Mouse (Mus musculus): ENCODE measurements at regions not wholly inside any gene's neighbourhood (a gene's known extent, or its start where the extent isn't known, plus 50 kb on each side); places are given as distances from the start of the nearest gene placed in this dataset.

GRCm38 (mm10) chr14:46015682-46016400, 357.9 kb upstream of the Ddhd1 start:
- H3K4me3 ChIP-seq (ENCODE audit: low read depth, low read length) = no peak overlapping the region
- no peaks in the 10 kb centered on the region for H3K27me3 ChIP-seq (ENCODE audit: control insufficient read depth, insufficient read depth, low read depth, low read length)
- no peaks in the 10 kb centered on the region for H3K9me3 ChIP-seq (replicated peaks; ENCODE audit: control insufficient read depth, low read length)
- H3K36me3 ChIP-seq (ENCODE audit: control insufficient read depth, insufficient read depth) = no peaks in the 10 kb centered on the region
- H3K4me2 ChIP-seq (ENCODE audit: low read depth, low read length) = no peak overlapping the region
- ATAC-seq (ENCODE audit: low read depth) = peak; percentile 77
- H3K4me1 ChIP-seq (ENCODE audit: control insufficient read depth, low read depth, low read length) = no peaks in the 10 kb centered on the region; the same call in 1 of the 2 replicates
- WGBS (ENCODE audit: insufficient replicate concordance) = 61% methylated on average over 6 of the region's 6 CpGs
- no peak overlapping the region for H3K27ac ChIP-seq (ENCODE audit: low read length)
- no peak overlapping the region for H3K9ac ChIP-seq (ENCODE audit: low read depth, low read length)

GRCm38 (mm10) chr14:46016701-46017106, 358.8 kb upstream of the Ddhd1 start:
- no peak for ATAC-seq (ENCODE audit: low read depth)
- Histone ChIP-seq H3K36me3 (ENCODE audit: control insufficient read depth, insufficient read depth) (no peaks in the 10 kb centered on the region), H3K9me3 (replicated peaks; ENCODE audit: control insufficient read depth, low read length) (no peaks in the 10 kb centered on the region), H3K4me1 (ENCODE audit: control insufficient read depth, low read depth, low read length) (no peaks in the 10 kb centered on the region; the same call in 1 of the 2 replicates), H3K9ac (ENCODE audit: low read depth, low read length) (no peak overlapping the region), H3K27ac (ENCODE audit: low read length) (no peak overlapping the region), H3K27me3 (ENCODE audit: control insufficient read depth, insufficient read depth, low read depth, low read length) (no peaks in the 10 kb centered on the region), H3K4me3 (ENCODE audit: low read depth, low read length) (no peak overlapping the region), H3K4me2 (ENCODE audit: low read depth, low read length) (no peak overlapping the region)
- 39% methylated on average over 4 of the region's 4 CpGs for WGBS (ENCODE audit: insufficient replicate concordance)

- H3K9ac ChIP-seq (ENCODE audit: low read depth, low read length) = no peak overlapping the region
- H3K36me3 ChIP-seq (ENCODE audit: control insufficient read depth, insufficient read depth) = no peaks in the 10 kb centered on the region
- H3K9me3 ChIP-seq (replicated peaks; ENCODE audit: control insufficient read depth, low read length) = no peaks in the 10 kb centered on the region
- H3K4me2 ChIP-seq (ENCODE audit: low read depth, low read length) = no peak overlapping the region
- H3K4me3 ChIP-seq (ENCODE audit: low read depth, low read length) = no peak overlapping the region
- no peaks in the 10 kb centered on the region for H3K27me3 ChIP-seq (ENCODE audit: control insufficient read depth, insufficient read depth, low read depth, low read length)
- H3K4me1 ChIP-seq (ENCODE audit: control insufficient read depth, low read depth, low read length) = no peaks in the 10 kb centered on the region; the same call in 1 of the 2 replicates
- ATAC-seq (ENCODE audit: low read depth) = no peak
- WGBS (ENCODE audit: insufficient replicate concordance) = 46% methylated on average over 3 of the region's 3 CpGs
- no peak overlapping the region for H3K27ac ChIP-seq (ENCODE audit: low read length)
Measured at GRCm38 (mm10) chr14:46017286-46017685, 359.3 kb upstream of the Ddhd1 start.

GRCm38 (mm10) chr14:46017976-46018375, 360.0 kb upstream of the Ddhd1 start:
- H3K9me3 ChIP-seq (replicated peaks; ENCODE audit: control insufficient read depth, low read length) = no peaks in the 10 kb centered on the region
- no peak overlapping the region for H3K27ac ChIP-seq (ENCODE audit: low read length)
- no peak overlapping the region for H3K4me2 ChIP-seq (ENCODE audit: low read depth, low read length)
- 50% methylated on average over 6 of the region's 6 CpGs for WGBS (ENCODE audit: insufficient replicate concordance)
- no peak overlapping the region for H3K4me3 ChIP-seq (ENCODE audit: low read depth, low read length)
- H3K9ac ChIP-seq (ENCODE audit: low read depth, low read length) = no peak overlapping the region
- no peak for ATAC-seq (ENCODE audit: low read depth)
- H3K36me3 ChIP-seq (ENCODE audit: control insufficient read depth, insufficient read depth) = no peaks in the 10 kb centered on the region
- H3K4me1 ChIP-seq (ENCODE audit: control insufficient read depth, low read depth, low read length) = no peaks in the 10 kb centered on the region; the same call in 1 of the 2 replicates
- no peaks in the 10 kb centered on the region for H3K27me3 ChIP-seq (ENCODE audit: control insufficient read depth, insufficient read depth, low read depth, low read length)

GRCm38 (mm10) chr14:46019240-46020025, 359.8 kb upstream of the Gm15217 start:
- H3K27ac ChIP-seq (ENCODE audit: low read length) = no peak overlapping the region
- H3K4me2 ChIP-seq (ENCODE audit: low read depth, low read length) = no peak overlapping the region
- ATAC-seq (ENCODE audit: low read depth) = no peak
- no peaks in the 10 kb centered on the region for H3K9me3 ChIP-seq (replicated peaks; ENCODE audit: control insufficient read depth, low read length)
- H3K9ac ChIP-seq (ENCODE audit: low read depth, low read length) = no peak overlapping the region
- H3K27me3 ChIP-seq (ENCODE audit: control insufficient read depth, insufficient read depth, low read depth, low read length) = no peaks in the 10 kb centered on the region
- H3K36me3 ChIP-seq (ENCODE audit: control insufficient read depth, insufficient read depth) = no peaks in the 10 kb centered on the region
- no peak overlapping the region for H3K4me3 ChIP-seq (ENCODE audit: low read depth, low read length)
- WGBS (ENCODE audit: insufficient replicate concordance) = 66% methylated on average over 14 of the region's 14 CpGs
- no peaks in the 10 kb centered on the region; the same call in 1 of the 2 replicates for H3K4me1 ChIP-seq (ENCODE audit: control insufficient read depth, low read depth, low read length)

- Histone ChIP-seq H3K36me3 (ENCODE audit: control insufficient read depth, insufficient read depth) (no peaks in the 10 kb centered on the region), H3K4me3 (ENCODE audit: low read depth, low read length) (no peak overlapping the region), H3K27me3 (ENCODE audit: control insufficient read depth, insufficient read depth, low read depth, low read length) (no peaks in the 10 kb centered on the region), H3K27ac (ENCODE audit: low read length) (no peak overlapping the region), H3K9ac (ENCODE audit: low read depth, low read length) (no peak overlapping the region), H3K4me1 (ENCODE audit: control insufficient read depth, low read depth, low read length) (no peaks in the 10 kb centered on the region), H3K4me2 (ENCODE audit: low read depth, low read length) (no peak overlapping the region), H3K9me3 (replicated peaks; ENCODE audit: control insufficient read depth, low read length) (no peaks in the 10 kb centered on the region)
- WGBS (ENCODE audit: insufficient replicate concordance) = 72% methylated on average over 8 of the region's 8 CpGs
- no peak for ATAC-seq (ENCODE audit: low read depth)
Measured at GRCm38 (mm10) chr14:46034301-46034700, 344.9 kb upstream of the Gm15217 start.

- 36% methylated on average over 14 of the region's 14 CpGs for WGBS (ENCODE audit: insufficient replicate concordance)
- H3K9ac ChIP-seq (ENCODE audit: low read depth, low read length) = no peak overlapping the region
- ATAC-seq (ENCODE audit: low read depth) = no peak
Measured at GRCm38 (mm10) chr14:46060622-46061381, 318.4 kb upstream of the Gm15217 start.

GRCm38 (mm10) chr14:46067102-46067801, 312.0 kb upstream of the Gm15217 start:
- Histone ChIP-seq H3K4me1 (ENCODE audit: control insufficient read depth, low read depth, low read length) (no peaks in the 10 kb centered on the region), H3K27me3 (ENCODE audit: control insufficient read depth, insufficient read depth, low read depth, low read length) (no peaks in the 10 kb centered on the region), H3K9me3 (replicated peaks; ENCODE audit: control insufficient read depth, low read length) (no peaks in the 10 kb centered on the region), H3K4me3 (ENCODE audit: low read depth, low read length) (no peak overlapping the region), H3K27ac (ENCODE audit: low read length) (no peak overlapping the region), H3K36me3 (ENCODE audit: control insufficient read depth, insufficient read depth) (no peaks in the 10 kb centered on the region), H3K4me2 (ENCODE audit: low read depth, low read length) (no peak overlapping the region), H3K9ac (ENCODE audit: low read depth, low read length) (no peak overlapping the region)
- no peak for ATAC-seq (ENCODE audit: low read depth)
- WGBS (ENCODE audit: insufficient replicate concordance) = 54% methylated on average over 5 of the region's 5 CpGs

More at GRCm38 (mm10) chr14:46060622-46061381, 318.4 kb upstream of the Gm15217 start:
- Histone ChIP-seq H3K9me3 (replicated peaks; ENCODE audit: control insufficient read depth, low read length) (no peaks in the 10 kb centered on the region), H3K4me1 (ENCODE audit: control insufficient read depth, low read depth, low read length) (no peaks in the 10 kb centered on the region), H3K27ac (ENCODE audit: low read length) (no peak overlapping the region), H3K4me3 (ENCODE audit: low read depth, low read length) (no peak overlapping the region), H3K36me3 (ENCODE audit: control insufficient read depth, insufficient read depth) (no peaks in the 10 kb centered on the region), H3K4me2 (ENCODE audit: low read depth, low read length) (no peak overlapping the region), H3K27me3 (ENCODE audit: control insufficient read depth, insufficient read depth, low read depth, low read length) (no peaks in the 10 kb centered on the region)

Data from liver, embryonic 16.5 days (tissue).